Mouse (Mus musculus) kidney, embryonic 15.5 days (tissue): ENCODE data around the gene Stat5a. TPM values are rescaled to one million over a fixed set of nuclear protein-coding genes. Genes with fewer than 3 reads are reported as not detected.

Source experiments
- ATAC-seq: fragments of 200-750 bp; cut with Nextera tagmentation; replicated peaks from 2 replicates; pipeline ENCODE4 v1.8.0; 2017; ENCODE audit warnings: moderate TSS enrichment; ENCODE audit not compliant: low FRiP score
- H3K27ac ChIP-seq: fragments of 300-500 bp; sonication (generic); 2 replicates; pipeline ENCODE4 v1.5.1; 2015; ENCODE audit warnings: mild to moderate bottlenecking, inconsistent platforms
- H3K27me3 ChIP-seq: fragments of 300-500 bp; sonication (generic); 2 replicates; pipeline ENCODE4 v1.6.1; 2015; ENCODE audit warnings: inconsistent platforms
- H3K36me3 ChIP-seq: fragments of 300-500 bp; sonication (generic); 2 replicates; pipeline ENCODE4 v1.6.1; 2015; ENCODE audit warnings: inconsistent platforms
- H3K4me1 ChIP-seq: fragments of 300-500 bp; sonication (generic); 2 replicates; pipeline ENCODE4 v1.6.1; 2015; ENCODE audit warnings: inconsistent platforms
- H3K4me2 ChIP-seq: fragments of 300-500 bp; sonication (generic); 2 replicates; pipeline ENCODE4 v1.6.1; 2015; ENCODE audit warnings: moderate library complexity, mild to moderate bottlenecking, inconsistent platforms
- H3K4me3 ChIP-seq: fragments of 300-500 bp; sonication (generic); replicated peaks from 2 replicates; pipeline ENCODE4 v1.5.1; 2015; ENCODE audit warnings: mild to moderate bottlenecking, inconsistent platforms
- H3K9ac ChIP-seq: fragments of 300-500 bp; sonication (generic); 2 replicates; pipeline ENCODE4 v1.6.1; 2015; ENCODE audit warnings: mild to moderate bottlenecking, inconsistent platforms
- H3K9me3 ChIP-seq: fragments of 300-500 bp; sonication (generic); replicated peaks from 2 replicates; pipeline ENCODE4 v1.6.1; 2016; ENCODE audit warnings: inconsistent platforms
- WGBS: fragments of 180-500 bp; shearing (Covaris S2); methylation state at CpG from one replicate; pipeline ENCODE4 v1.1.7; 2015; ENCODE audit warnings: mixed read lengths; 5-methylcytosine and 5-hydroxymethylcytosine counted together
- polyA plus RNA-seq: library from polyadenylated mRNA; unstranded; fragments of >200 nt; fragmentation: Nextera tagmentation; extraction: Ambion mirVana; gene quantifications from 2 replicates; pipeline ENCODE4 v1.2.1, GENCODE M21; 2015

Stat5a gene
- polyA plus RNA-seq, result 3.1 and 3.7 TPM in 2 replicates

- peaks cover 34% of the 10 kb centered on the region for H3K27me3 ChIP-seq
- H3K9me3 ChIP-seq, result no peaks in the 10 kb centered on the region
- H3K36me3 ChIP-seq, result no peaks in the 10 kb centered on the region
- H3K4me2 ChIP-seq, result peak within 1 kb of the TSS; percentile 71
- H3K27ac ChIP-seq, result no peak within 1 kb of the TSS
- H3K4me1 ChIP-seq, result peaks cover 18% of the 10 kb centered on the region
- 61% methylated on average over 9 of the region's 9 CpGs for WGBS
- H3K9ac ChIP-seq, result peak within 1 kb of the TSS; percentile 41
- peak within 1 kb of the TSS; percentile 49 for H3K4me3 ChIP-seq
- ATAC-seq, result no peak
Observed at GRCm38 (mm10) chr11:100858935-100859578, at the start of gene Stat5a. Gene Stat5a, plus strand, starts transcription at chr11:100859351.

- Histone ChIP-seq H3K36me3 (peaks cover under 1% of the 10 kb centered on the region; the same call in 1 of the 2 replicates), H3K9me3 (no peaks in the 10 kb centered on the region), H3K27ac (peak overlapping the region; percentile 76), H3K4me1 (peaks cover 26% of the 10 kb centered on the region), H3K4me2 (no peak overlapping the region; the same call in 1 of the 2 replicates), H3K4me3 (no peak overlapping the region), H3K27me3 (no peaks in the 10 kb centered on the region), H3K9ac (no peak overlapping the region)
- peak; percentile 89 for ATAC-seq
- WGBS, result 34% methylated on average over 9 of the region's 9 CpGs
Observed at GRCm38 (mm10) chr11:100810516-100810915, 48.6 kb upstream of the Stat5a start.

- Histone ChIP-seq H3K4me1 (peaks cover 27% of the 10 kb centered on the region), H3K4me2 (no peak overlapping the region), H3K9ac (no peak overlapping the region), H3K27ac (peak overlapping the region; percentile 76), H3K27me3 (no peaks in the 10 kb centered on the region), H3K9me3 (no peaks in the 10 kb centered on the region), H3K36me3 (no peaks in the 10 kb centered on the region), H3K4me3 (no peak overlapping the region)
- 90% methylated on average over 2 of the region's 2 CpGs for WGBS
- ATAC-seq, result no peak
Observed at GRCm38 (mm10) chr11:100811132-100811531, 48.0 kb upstream of the Stat5a start.

GRCm38 (mm10) chr11:100814498-100814897 is 44.7 kb upstream of the Stat5a start:
- H3K36me3 ChIP-seq, result no peaks in the 10 kb centered on the region
- no peaks in the 10 kb centered on the region for H3K27me3 ChIP-seq
- H3K4me3 ChIP-seq, result peak overlapping the region; percentile 3
- peaks cover 29% of the 10 kb centered on the region for H3K4me1 ChIP-seq
- no peak overlapping the region for H3K27ac ChIP-seq
- peak; percentile 72 for ATAC-seq
- peak overlapping the region; percentile 44 for H3K4me2 ChIP-seq
- WGBS, result 17% methylated on average over 13 of the region's 13 CpGs
- H3K9ac ChIP-seq, result no peak overlapping the region
- H3K9me3 ChIP-seq, result no peaks in the 10 kb centered on the region

DNA sequence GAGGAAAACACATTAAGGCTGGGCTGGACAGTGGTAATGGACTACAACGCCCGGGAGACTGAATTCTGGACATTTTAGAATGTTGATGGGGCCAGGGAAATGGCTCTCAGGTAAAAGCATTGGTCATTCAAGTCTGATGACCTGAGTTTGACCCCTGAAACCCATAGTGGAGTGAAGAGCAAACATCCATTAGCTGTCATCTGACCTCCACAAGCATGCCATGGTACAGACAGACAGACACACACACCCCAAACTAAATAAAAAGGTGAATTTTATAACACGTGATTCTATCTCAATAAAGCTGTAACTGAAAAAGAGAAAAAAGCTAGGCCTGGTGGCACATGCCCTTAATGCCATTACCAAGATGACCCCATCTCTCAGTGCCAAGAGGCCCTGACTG is 42.8 kb upstream of the Stat5a start:
- no peak overlapping the region for H3K27ac ChIP-seq
- no peaks in the 10 kb centered on the region for H3K27me3 ChIP-seq
- WGBS, result 50% methylated on average over 3 of the region's 3 CpGs
- no peak overlapping the region for H3K4me3 ChIP-seq
- no peaks in the 10 kb centered on the region for H3K9me3 ChIP-seq
- H3K9ac ChIP-seq, result no peak overlapping the region
- ATAC-seq, result no peak
- no peaks in the 10 kb centered on the region for H3K36me3 ChIP-seq
- H3K4me1 ChIP-seq, result peaks cover 15% of the 10 kb centered on the region
- H3K4me2 ChIP-seq, result no peak overlapping the region

DNA sequence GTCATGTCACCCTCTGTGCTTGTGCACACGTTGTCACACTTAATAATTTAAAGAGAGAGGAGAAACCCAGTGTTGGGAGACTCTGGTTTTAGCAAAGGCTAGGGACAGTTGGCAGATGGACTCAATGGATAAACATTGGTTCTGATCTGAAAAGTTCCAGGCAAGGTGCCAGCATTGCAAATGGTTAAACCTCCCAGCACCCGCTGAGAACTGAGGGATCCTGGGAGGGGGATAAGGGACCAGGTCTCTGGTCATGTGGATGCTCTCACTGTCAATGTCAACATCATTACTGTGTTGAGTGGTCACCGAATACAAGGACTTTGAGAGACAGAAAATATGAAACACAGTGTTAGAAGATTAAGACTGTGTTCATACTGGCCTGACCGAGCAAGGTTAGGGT is 42.4 kb upstream of the Stat5a start:
- no peak for ATAC-seq
- Histone ChIP-seq H3K9me3 (no peaks in the 10 kb centered on the region), H3K4me2 (no peak overlapping the region), H3K4me3 (no peak overlapping the region), H3K36me3 (no peaks in the 10 kb centered on the region), H3K4me1 (peaks cover 15% of the 10 kb centered on the region), H3K9ac (no peak overlapping the region), H3K27ac (no peak overlapping the region), H3K27me3 (no peaks in the 10 kb centered on the region)
- WGBS, result 62% methylated on average over 4 of the region's 4 CpGs

DNA sequence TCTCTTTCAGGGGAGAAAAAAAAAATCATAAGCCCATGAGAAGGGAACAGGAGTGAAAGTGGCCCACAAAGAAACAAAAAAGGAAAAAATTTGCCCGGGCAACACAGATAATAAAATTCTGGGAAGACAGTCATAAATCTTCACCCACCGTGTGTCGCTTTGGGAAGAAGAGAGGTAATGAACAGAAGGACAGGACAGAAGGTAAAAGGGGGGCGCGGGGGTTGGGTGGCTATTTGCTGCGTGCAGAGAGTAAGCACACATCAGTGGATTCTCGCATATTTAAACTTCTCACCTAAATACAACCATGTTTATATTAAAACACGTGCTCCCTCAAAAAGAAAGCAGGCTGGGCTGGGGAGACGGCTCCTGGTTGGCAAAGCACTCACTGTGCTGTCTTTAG is 41.8 kb upstream of the Stat5a start:
- Histone ChIP-seq H3K4me3 (no peak overlapping the region), H3K9me3 (no peaks in the 10 kb centered on the region), H3K4me1 (peaks cover 17% of the 10 kb centered on the region), H3K27ac (no peak overlapping the region), H3K4me2 (no peak overlapping the region), H3K27me3 (no peaks in the 10 kb centered on the region), H3K9ac (no peak overlapping the region), H3K36me3 (no peaks in the 10 kb centered on the region)
- 46% methylated on average over 9 of the region's 9 CpGs for WGBS
- no peak for ATAC-seq

GRCm38 (mm10) chr11:100818359-100819012 is 40.7 kb upstream of the Stat5a start:
- Histone ChIP-seq H3K4me2 (no peak overlapping the region), H3K36me3 (no peaks in the 10 kb centered on the region), H3K4me3 (no peak overlapping the region), H3K27ac (no peak overlapping the region), H3K9ac (no peak overlapping the region), H3K27me3 (no peaks in the 10 kb centered on the region), H3K9me3 (no peaks in the 10 kb centered on the region), H3K4me1 (peaks cover 21% of the 10 kb centered on the region)
- 89% methylated on average over 15 of the region's 15 CpGs for WGBS
- ATAC-seq, result no peak

- no peak overlapping the region for H3K4me3 ChIP-seq
- H3K9ac ChIP-seq, result no peak overlapping the region
- no peak overlapping the region for H3K27ac ChIP-seq
- H3K4me1 ChIP-seq, result peaks cover 21% of the 10 kb centered on the region
- no peaks in the 10 kb centered on the region for H3K27me3 ChIP-seq
- H3K9me3 ChIP-seq, result no peaks in the 10 kb centered on the region
- H3K36me3 ChIP-seq, result no peaks in the 10 kb centered on the region
- H3K4me2 ChIP-seq, result no peak overlapping the region
- 63% methylated on average over 8 of the region's 8 CpGs for WGBS
- no peak for ATAC-seq
Observed at GRCm38 (mm10) chr11:100819048-100819447, 40.1 kb upstream of the Stat5a start.

DNA sequence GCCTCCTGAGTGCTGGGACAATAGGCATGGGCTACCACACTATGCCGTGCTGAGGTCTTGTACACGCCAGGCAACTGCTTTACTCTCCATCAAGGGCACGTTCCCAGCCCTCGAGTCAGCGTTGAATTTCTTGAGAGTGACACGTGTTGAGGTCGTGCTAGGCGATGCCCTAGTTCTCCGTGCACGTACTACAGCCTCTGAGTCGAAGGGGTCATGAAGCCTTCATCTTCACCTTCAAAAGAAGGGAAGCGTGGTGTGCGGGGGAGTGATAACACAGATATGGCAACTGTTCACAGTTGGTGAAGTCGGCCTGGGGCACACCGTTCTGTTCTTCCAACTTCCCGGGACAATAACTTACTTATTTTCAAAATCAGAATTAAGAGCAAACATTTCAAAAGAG is 39.5 kb upstream of the Stat5a start:
- WGBS, result 76% methylated on average over 16 of the region's 16 CpGs
- ATAC-seq, result no peak
- H3K9ac ChIP-seq, result no peak overlapping the region
- H3K9me3 ChIP-seq, result no peaks in the 10 kb centered on the region
- H3K4me2 ChIP-seq, result no peak overlapping the region
- H3K4me1 ChIP-seq, result peaks cover 17% of the 10 kb centered on the region
- H3K27me3 ChIP-seq, result no peaks in the 10 kb centered on the region
- no peaks in the 10 kb centered on the region for H3K36me3 ChIP-seq
- no peak overlapping the region for H3K27ac ChIP-seq
- H3K4me3 ChIP-seq, result no peak overlapping the region

- no peak overlapping the region for H3K27ac ChIP-seq
- H3K9ac ChIP-seq, result no peak overlapping the region
- no peak for ATAC-seq
- no peak overlapping the region for H3K4me3 ChIP-seq
- WGBS, result 85% methylated on average over 8 of the region's 8 CpGs
- H3K4me2 ChIP-seq, result no peak overlapping the region
- no peaks in the 10 kb centered on the region for H3K36me3 ChIP-seq
- no peaks in the 10 kb centered on the region for H3K9me3 ChIP-seq
- H3K4me1 ChIP-seq, result peaks cover 13% of the 10 kb centered on the region
- no peaks in the 10 kb centered on the region for H3K27me3 ChIP-seq
Observed at GRCm38 (mm10) chr11:100820047-100820446, 39.1 kb upstream of the Stat5a start.

- H3K27me3 ChIP-seq, result no peaks in the 10 kb centered on the region
- H3K4me3 ChIP-seq, result no peak overlapping the region
- no peak overlapping the region for H3K4me2 ChIP-seq
- peaks cover 6% of the 10 kb centered on the region for H3K4me1 ChIP-seq
- no peaks in the 10 kb centered on the region for H3K9me3 ChIP-seq
- WGBS, result 83% methylated on average over 13 of the region's 13 CpGs
- ATAC-seq, result no peak
- H3K36me3 ChIP-seq, result no peaks in the 10 kb centered on the region
- no peak overlapping the region for H3K27ac ChIP-seq
- H3K9ac ChIP-seq, result no peak overlapping the region
Observed at GRCm38 (mm10) chr11:100821605-100822220, 37.4 kb upstream of the Stat5a start.
